Comparison of ENCODE assay signal across 8 mouse cellular contexts in the genomic region with DNA sequence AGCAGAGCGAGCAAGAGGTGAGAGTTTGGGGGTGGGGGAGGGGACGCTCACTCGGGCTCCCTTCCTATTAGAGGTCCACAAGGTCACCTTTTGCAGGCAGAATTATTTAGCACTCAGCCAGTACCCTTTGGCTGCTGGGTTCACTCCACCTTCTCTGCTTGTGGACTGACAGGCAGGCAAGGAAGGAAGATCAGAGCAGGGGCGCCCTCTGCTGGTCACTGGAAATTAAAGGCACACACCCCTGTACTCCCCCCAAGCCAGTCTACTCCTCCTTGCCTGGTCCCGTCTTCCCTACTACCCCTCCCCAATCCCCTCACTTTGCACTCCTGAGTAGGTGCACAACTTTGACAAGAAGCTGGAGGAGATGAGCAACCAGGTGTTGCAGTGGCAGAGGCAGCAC. TPM values are rescaled to one million over a fixed set of nuclear protein-coding genes. Genes with fewer than 3 reads are reported as not detected.
DNase-seq lines count a peak whose midpoint lies in the region; ATAC-seq and TF ChIP-seq lines count a peak whose summit lies in the region.

No protein-coding gene starts in this region.

- no peaks in the 10 kb centered on the region for H3K4me1 ChIP-seq in forebrain, embryonic 13.5 days
- H3K4me1 ChIP-seq in lung, adult 2 months (ENCODE audit: control insufficient read depth, insufficient read depth, low read length), result no peaks in the 10 kb centered on the region

- TF ChIP-seq CTCF in layer of hippocampus, adult 2 months (conservative IDR thresholded peaks at IDR 0.05), result peak; percentile 87
- peak; percentile 75 for TF ChIP-seq CTCF in lung, adult 2 months (IDR thresholded peaks at IDR 0.05; ENCODE audit: insufficient read depth, low read length)

- peak overlapping the region; percentile 29; the same call in 1 of the 2 replicates for H3K4me2 ChIP-seq in forebrain, embryonic 13.5 days

- no peak overlapping the region; the same call in 1 of the 2 replicates for H3K27ac ChIP-seq in forebrain, embryonic 13.5 days
- H3K27ac ChIP-seq in layer of hippocampus, adult 2 months, result no peak overlapping the region

- intact Hi-C loops in heart, postnatal 14 days (cut with DNase I), result loop anchor here (5.0 kb wide), 2 partner anchors 1719 to 1934 kb away; no protein-coding TSS in a partner anchor

- H3K9me3 ChIP-seq in forebrain, embryonic 13.5 days (replicated peaks), result no peaks in the 10 kb centered on the region

- 6% methylated on average over 5 of the region's 5 CpGs for WGBS in forebrain, embryonic 13.5 days
- WGBS in lung, adult 2 months, result 7% methylated on average over 5 of the region's 5 CpGs

- peak; percentile 98 for DNase-seq in ES-CJ7 (ENCODE audit: low read depth, low spot score)
- peak; percentile 62 for DNase-seq in c-Kit-positive CD71-positive TER-119-positive erythroid progenitor cells, embryonic 14.5 days (ENCODE audit: low spot score)
- peak; percentile 75 to 84 for DNase-seq in heart, postnatal 14 days
- peak; percentile 75 to 78 for DNase-seq in layer of hippocampus, adult 2 months (ENCODE audit: low spot score in 2 of 2)
- DNase-seq in lung, adult 2 months, result peak; percentile 75
- DNase-seq in ovary, adult 18-20 months (ENCODE audit: low spot score), result peak; percentile 42
- peak; percentile 69 for DNase-seq in thymus, postnatal 0 days (ENCODE audit: low spot score)

- TF ChIP-seq POLR2A in lung, adult 2 months (IDR thresholded peaks at IDR 0.05; ENCODE audit: borderline replicate concordance, extremely low read depth, low read depth, low read length), result no peak

- H3K36me3 ChIP-seq in forebrain, embryonic 13.5 days (ENCODE audit: poor library complexity, severe bottlenecking), result no peaks in the 10 kb centered on the region

- no peak overlapping the region for H3K9ac ChIP-seq in forebrain, embryonic 13.5 days

- ATAC-seq in forebrain, embryonic 13.5 days, result peak; percentile 78

- no peaks in the 10 kb centered on the region for H3K27me3 ChIP-seq in forebrain, embryonic 13.5 days

- H3K4me3 ChIP-seq in forebrain, embryonic 13.5 days, result no peak overlapping the region
- H3K4me3 ChIP-seq in layer of hippocampus, adult 2 months, result no peak overlapping the region
- no peak overlapping the region for H3K4me3 ChIP-seq in lung, adult 2 months (replicated peaks; ENCODE audit: extremely low read depth, low read depth, low read length)

RNA-seq across cellular contexts. Expression of gene Dhx38, which starts 29.0 kb away (rescaled TPM):
- polyA plus RNA-seq in forebrain, embryonic 13.5 days (2015; fragmentation: Nextera tagmentation; extraction: Ambion mirVana), result 23.3 and 26.0 TPM in 2 replicates
- 10 to 100 TPM; 14.0 to 14.6 TPM for total RNA-seq in heart, postnatal 14 days (2021)
- total RNA-seq in layer of hippocampus, adult 2 months (2021), result 10 to 100 TPM; 28.0 to 30.1 TPM
- 19.6 and 23.9 TPM in 2 replicates for polyA plus RNA-seq in lung, adult 2 months (2012; rRNA removed)
- polyA plus RNA-seq in thymus, postnatal 0 days (2015; fragmentation: Nextera tagmentation; extraction: Ambion mirVana), result 18.7 and 18.8 TPM in 2 replicates

RNA-seq across cellular contexts. Expression of gene Txnl4b, which starts 29.0 kb away (rescaled TPM):
- 28.1 and 29.8 TPM in 2 replicates for polyA plus RNA-seq in forebrain, embryonic 13.5 days (2015; fragmentation: Nextera tagmentation; extraction: Ambion mirVana)
- 1 to 10 TPM; 4.4 to 5.0 TPM for total RNA-seq in heart, postnatal 14 days (2021)
- 10 to 100 TPM; 13.6 to 17.6 TPM for total RNA-seq in layer of hippocampus, adult 2 months (2021)
- 3.4 and 5.8 TPM in 2 replicates for polyA plus RNA-seq in lung, adult 2 months (2012; rRNA removed)
- polyA plus RNA-seq in thymus, postnatal 0 days (2015; fragmentation: Nextera tagmentation; extraction: Ambion mirVana), result 30.6 and 32.9 TPM in 2 replicates

RNA-seq across cellular contexts. Expression of gene Hp, which starts 42.3 kb away (rescaled TPM):
- 0.53 TPM in 1 of 2 replicates, not detected in the other for polyA plus RNA-seq in forebrain, embryonic 13.5 days (2015; fragmentation: Nextera tagmentation; extraction: Ambion mirVana)
- 10 to 100 TPM; 18.7 to 51.9 TPM for total RNA-seq in heart, postnatal 14 days (2021)
- total RNA-seq in layer of hippocampus, adult 2 months (2021), result not detected
- 1,054 and 1,299 TPM in 2 replicates for polyA plus RNA-seq in lung, adult 2 months (2012; rRNA removed)
- 2.2 and 2.7 TPM in 2 replicates for polyA plus RNA-seq in thymus, postnatal 0 days (2015; fragmentation: Nextera tagmentation; extraction: Ambion mirVana)

RNA-seq across cellular contexts. Expression of gene Pmfbp1, which starts 42.9 kb away (rescaled TPM):
- 0.32 and 0.44 TPM in 2 replicates for polyA plus RNA-seq in forebrain, embryonic 13.5 days (2015; fragmentation: Nextera tagmentation; extraction: Ambion mirVana)
- total RNA-seq in heart, postnatal 14 days (2021), result not detected
- under 1 TPM; 0.10 to 0.12 TPM for total RNA-seq in layer of hippocampus, adult 2 months (2021)
- 0.02 TPM in 1 of 2 replicates, not detected in the other for polyA plus RNA-seq in lung, adult 2 months (2012; rRNA removed)
- polyA plus RNA-seq in thymus, postnatal 0 days (2015; fragmentation: Nextera tagmentation; extraction: Ambion mirVana), result not detected in 2 replicates

Comparison
In these comparisons a context has a peak if more than half of its experiments do, and no peak if none do; other contexts are left out.
1. DNase-seq: peak in every context shown above with its lines; median percentile 98 in ES-CJ7; 80 in heart, postnatal 14 days; 76 in layer of hippocampus, adult 2 months; 75 in lung, adult 2 months; 69 in thymus, postnatal 0 days; 62 in c-Kit-positive CD71-positive TER-119-positive erythroid progenitor cells, embryonic 14.5 days; 42 in ovary, adult 18-20 months.
2. RNA of gene Hp, which starts 42.3 kb away (polyA plus RNA-seq): 1,054 to 1,299 TPM in lung, adult 2 months; 2.2 to 2.7 TPM in thymus, postnatal 0 days and 0.53 TPM in forebrain, embryonic 13.5 days; every median in the first group is over 100 times any median in the second.